Mouse (Mus musculus): ENCODE data around the gene C1qtnf6. TPM values are rescaled to one million over a fixed set of nuclear protein-coding genes. Genes with fewer than 3 reads are reported as not detected.

The C1qtnf6 gene
- polyA plus RNA-seq, 1 experiment, result 23.6 TPM

GRCm38 (mm10) chr15:78502437-78503132 is 28.6 kb downstream of the C1qtnf6 start:
- no peak for TF ChIP-seq CTCF (IDR thresholded peaks at IDR 0.05; ENCODE audit: extremely low read depth, insufficient read depth, insufficient read length, insufficient replicate concordance)
- TF ChIP-seq POLR2A (IDR thresholded peaks at IDR 0.05; ENCODE audit: low read depth, low read length), result no peak
- no peaks in the 10 kb centered on the region for H3K27me3 ChIP-seq (ENCODE audit: control insufficient read depth, insufficient read depth, low read length)
- H3K27ac ChIP-seq (ENCODE audit: insufficient read depth, low read length), result peak overlapping the region; percentile 63; the same call in 1 of the 2 replicates
- H3K36me3 ChIP-seq (ENCODE audit: control insufficient read depth, insufficient read depth, low read length), result no peaks in the 10 kb centered on the region
- H3K4me3 ChIP-seq (ENCODE audit: extremely low read depth, insufficient read depth, insufficient read length), result no peak overlapping the region
- DNase-seq (ENCODE audit: low read depth in 1 of 2, low spot score in 2 of 2), result no peak
- 72% methylated on average over 18 of the region's 18 CpGs for WGBS
- no peaks in the 10 kb centered on the region for H3K4me1 ChIP-seq (ENCODE audit: control insufficient read depth, insufficient read depth, insufficient read length)

- H3K27ac ChIP-seq (ENCODE audit: insufficient read depth, low read length), result peak within 1 kb of the TSS; percentile 82
- H3K27me3 ChIP-seq (ENCODE audit: control insufficient read depth, insufficient read depth, low read length), result no peaks in the 10 kb centered on the region
- 59% methylated on average over 11 of the region's 11 CpGs for WGBS
- no peaks in the 10 kb centered on the region for H3K36me3 ChIP-seq (ENCODE audit: control insufficient read depth, insufficient read depth, low read length)
- peaks cover 4% of the 10 kb centered on the region; the same call in 1 of the 2 replicates for H3K4me1 ChIP-seq (ENCODE audit: control insufficient read depth, insufficient read depth, insufficient read length)
- peak; percentile 14 to 49 for DNase-seq (ENCODE audit: low read depth in 1 of 2, low spot score in 2 of 2)
- TF ChIP-seq CTCF (IDR thresholded peaks at IDR 0.05; ENCODE audit: extremely low read depth, insufficient read depth, insufficient read length, insufficient replicate concordance) (no peak), POLR2A (IDR thresholded peaks at IDR 0.05; ENCODE audit: low read depth, low read length) (peak; percentile 19; the same call in 1 of the 2 replicates)
- H3K4me3 ChIP-seq (ENCODE audit: extremely low read depth, insufficient read depth, insufficient read length), result peak within 1 kb of the TSS; percentile 55
Measured at GRCm38 (mm10) chr15:78494968-78495406, 36.2 kb downstream of the C1qtnf6 start, which contains the start of gene Il2rb. TSS of gene Il2rb (minus strand) at chr15:78495271.

GRCm38 (mm10) chr15:78493401-78494010 is 37.7 kb downstream of the C1qtnf6 start:
- Histone ChIP-seq H3K27me3 (ENCODE audit: control insufficient read depth, insufficient read depth, low read length) (no peaks in the 10 kb centered on the region), H3K36me3 (ENCODE audit: control insufficient read depth, insufficient read depth, low read length) (no peaks in the 10 kb centered on the region), H3K27ac (ENCODE audit: insufficient read depth, low read length) (peak overlapping the region; percentile 82), H3K4me1 (ENCODE audit: control insufficient read depth, insufficient read depth, insufficient read length) (peaks cover 4% of the 10 kb centered on the region; the same call in 1 of the 2 replicates), H3K4me3 (ENCODE audit: extremely low read depth, insufficient read depth, insufficient read length) (peak overlapping the region; percentile 55)
- WGBS, result 54% methylated on average over 10 of the region's 10 CpGs
- TF ChIP-seq CTCF (IDR thresholded peaks at IDR 0.05; ENCODE audit: extremely low read depth, insufficient read depth, insufficient read length, insufficient replicate concordance), result no peak
- no peak for TF ChIP-seq POLR2A (IDR thresholded peaks at IDR 0.05; ENCODE audit: low read depth, low read length)
- no peak for DNase-seq (ENCODE audit: low read depth in 1 of 2, low spot score in 2 of 2)

- Histone ChIP-seq H3K27me3 (ENCODE audit: control insufficient read depth, insufficient read depth, low read length) (no peaks in the 10 kb centered on the region), H3K4me3 (ENCODE audit: extremely low read depth, insufficient read depth, insufficient read length) (no peak overlapping the region), H3K4me1 (ENCODE audit: control insufficient read depth, insufficient read depth, insufficient read length) (peaks cover 4% of the 10 kb centered on the region; the same call in 1 of the 2 replicates), H3K36me3 (ENCODE audit: control insufficient read depth, insufficient read depth, low read length) (no peaks in the 10 kb centered on the region), H3K27ac (ENCODE audit: insufficient read depth, low read length) (no peak overlapping the region)
- no peak for DNase-seq (ENCODE audit: low read depth in 1 of 2, low spot score in 2 of 2)
- WGBS, result 94% methylated on average over 3 of the region's 3 CpGs
- TF ChIP-seq POLR2A (IDR thresholded peaks at IDR 0.05; ENCODE audit: low read depth, low read length) (no peak), CTCF (IDR thresholded peaks at IDR 0.05; ENCODE audit: extremely low read depth, insufficient read depth, insufficient read length, insufficient replicate concordance) (no peak)
Measured at GRCm38 (mm10) chr15:78491301-78491700, 39.9 kb downstream of the C1qtnf6 start.

- peaks cover 4% of the 10 kb centered on the region; the same call in 1 of the 2 replicates for H3K4me1 ChIP-seq (ENCODE audit: control insufficient read depth, insufficient read depth, insufficient read length)
- 70% methylated on average over 8 of the region's 8 CpGs for WGBS
- no peak overlapping the region for H3K27ac ChIP-seq (ENCODE audit: insufficient read depth, low read length)
- no peaks in the 10 kb centered on the region for H3K36me3 ChIP-seq (ENCODE audit: control insufficient read depth, insufficient read depth, low read length)
- DNase-seq (ENCODE audit: low read depth in 1 of 2, low spot score in 2 of 2), result no peak
- H3K4me3 ChIP-seq (ENCODE audit: extremely low read depth, insufficient read depth, insufficient read length), result no peak overlapping the region
- H3K27me3 ChIP-seq (ENCODE audit: control insufficient read depth, insufficient read depth, low read length), result no peaks in the 10 kb centered on the region
- no peak for TF ChIP-seq POLR2A (IDR thresholded peaks at IDR 0.05; ENCODE audit: low read depth, low read length)
- no peak for TF ChIP-seq CTCF (IDR thresholded peaks at IDR 0.05; ENCODE audit: extremely low read depth, insufficient read depth, insufficient read length, insufficient replicate concordance)
Measured at GRCm38 (mm10) chr15:78489906-78490305, 41.3 kb downstream of the C1qtnf6 start.

- Histone ChIP-seq H3K4me1 (ENCODE audit: control insufficient read depth, insufficient read depth, insufficient read length) (no peaks in the 10 kb centered on the region), H3K27ac (ENCODE audit: insufficient read depth, low read length) (no peak overlapping the region), H3K4me3 (ENCODE audit: extremely low read depth, insufficient read depth, insufficient read length) (no peak overlapping the region), H3K36me3 (ENCODE audit: control insufficient read depth, insufficient read depth, low read length) (no peaks in the 10 kb centered on the region), H3K27me3 (ENCODE audit: control insufficient read depth, insufficient read depth, low read length) (no peaks in the 10 kb centered on the region)
- DNase-seq (ENCODE audit: low read depth in 1 of 2, low spot score in 2 of 2), result no peak
- WGBS, result 88% methylated on average over 3 of the region's 3 CpGs
- TF ChIP-seq POLR2A (IDR thresholded peaks at IDR 0.05; ENCODE audit: low read depth, low read length), result no peak
- no peak for TF ChIP-seq CTCF (IDR thresholded peaks at IDR 0.05; ENCODE audit: extremely low read depth, insufficient read depth, insufficient read length, insufficient replicate concordance)
Measured at GRCm38 (mm10) chr15:78489248-78489647, 42.0 kb downstream of the C1qtnf6 start.

Data from spleen, adult 2 months (tissue).